Mouse (Mus musculus): Measurements from ENCODE around the gene Fam208b.
"Not testable (repeated sequence)": the region's sequence is repeated elsewhere in the genome, so short reads cannot be mapped to it uniquely, and the experiment has no call there.

Fam208b gene

DNA sequence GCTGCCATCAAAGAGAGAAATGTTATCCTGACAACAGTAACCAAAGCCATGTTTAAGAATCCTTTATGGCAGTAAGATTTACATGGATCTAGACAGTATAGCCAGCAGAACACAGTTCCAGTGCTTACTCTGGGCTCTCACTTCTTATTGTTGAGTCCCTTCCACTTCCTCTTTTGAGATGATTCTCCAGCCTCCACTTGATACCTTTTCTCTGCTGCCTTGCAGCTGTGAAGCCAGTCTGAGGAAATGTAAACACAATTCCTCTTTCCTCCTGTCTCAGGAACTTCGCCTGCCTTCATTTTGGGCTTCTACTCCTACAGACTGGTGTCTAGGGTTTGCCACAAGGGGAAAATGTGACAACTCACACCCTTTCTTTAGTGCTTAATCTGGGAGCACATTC is 90.9 kb downstream of the Fam208b start:
- DNase-seq (ENCODE audit: low read depth in 1 of 2, low spot score in 2 of 2), result not testable (repeated sequence)

GRCm38 (mm10) chr13:3519357-3519756 is 91.6 kb downstream of the Fam208b start:
- not testable (repeated sequence) for DNase-seq (ENCODE audit: low read depth in 1 of 2, low spot score in 2 of 2)

Data from monocyte, adult 2 months (primary cell).